Mouse (Mus musculus): ENCODE results near the gene Fggy. TPM values are rescaled to one million over a fixed set of nuclear protein-coding genes. Genes with fewer than 3 reads are reported as not detected.

Fggy gene
- 1 to 10 TPM; 7.5 to 8.3 TPM for total RNA-seq (2021)

DNA sequence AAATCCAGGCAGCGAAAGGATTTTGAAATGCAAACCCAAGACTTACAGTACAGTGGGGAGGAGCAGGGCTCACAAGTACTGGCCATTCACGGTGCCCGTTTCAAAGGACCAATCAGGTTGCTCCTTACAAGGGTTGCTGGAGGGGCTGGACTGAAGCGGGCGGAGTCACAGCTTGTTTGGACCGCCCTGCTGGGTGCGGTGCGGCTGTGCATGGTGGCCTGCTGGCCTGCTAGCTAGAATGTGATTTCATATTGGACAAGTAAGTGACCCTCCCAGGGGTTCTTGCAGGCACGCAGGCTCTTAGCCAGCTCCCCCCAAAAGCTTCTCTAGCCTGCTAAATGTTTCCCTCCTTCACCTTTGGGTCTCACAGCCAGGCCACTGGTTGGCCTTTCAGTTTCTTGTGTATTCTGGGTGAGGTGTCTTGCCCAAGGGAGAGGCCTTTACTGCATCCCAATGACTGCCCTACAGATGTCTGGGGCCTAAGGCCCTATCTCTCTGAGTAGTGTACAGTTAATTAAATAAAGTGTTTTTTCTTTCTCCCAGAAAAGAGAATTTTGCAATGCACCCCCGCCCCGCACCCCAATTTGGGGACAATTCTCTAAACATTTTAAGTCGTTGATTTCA is at the start of gene Fggy:
Gene Fggy (plus strand): TSS at position 175 of the 624 bp plus-strand sequence.
- peak; percentile 99 for DNase-seq

DNA sequence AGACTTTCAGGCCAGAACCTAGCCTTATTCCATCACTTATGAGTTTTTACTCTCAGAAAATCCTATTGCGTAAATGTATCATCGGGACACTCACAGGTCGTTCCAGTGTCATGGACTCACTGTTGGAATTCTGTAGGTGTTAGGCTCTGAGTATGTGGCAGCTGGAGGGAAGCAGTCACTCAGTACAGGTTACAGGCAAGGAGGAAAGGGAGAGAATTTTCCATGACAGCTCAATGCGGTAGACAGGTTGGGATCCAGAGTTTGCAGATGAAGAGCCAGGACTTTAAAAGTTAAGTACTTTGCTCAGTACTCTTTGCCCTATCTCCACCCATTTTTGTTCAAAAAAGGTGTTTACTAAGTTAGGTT is 49.4 kb upstream of the Fggy start:
- no peak for DNase-seq

DNA sequence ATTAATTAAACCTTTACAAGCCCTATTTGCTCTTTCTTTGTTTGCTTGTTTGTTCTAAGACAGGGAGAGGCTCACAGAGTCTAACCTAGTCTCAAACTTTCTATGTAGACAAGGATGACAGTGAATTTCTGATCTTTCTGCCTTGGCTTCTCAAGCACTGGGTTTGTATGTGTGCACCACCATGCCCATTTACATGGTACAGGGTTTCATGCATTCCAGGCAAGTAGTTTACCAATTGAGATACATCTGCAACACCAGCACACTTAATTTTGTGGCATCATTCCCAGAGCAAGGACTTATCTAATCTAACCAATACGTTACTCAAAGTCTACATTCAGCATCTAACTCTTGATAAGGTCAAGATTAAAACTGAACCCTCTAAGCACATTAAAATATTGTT is 38.9 kb upstream of the Fggy start:
- DNase-seq: no peak

DNA sequence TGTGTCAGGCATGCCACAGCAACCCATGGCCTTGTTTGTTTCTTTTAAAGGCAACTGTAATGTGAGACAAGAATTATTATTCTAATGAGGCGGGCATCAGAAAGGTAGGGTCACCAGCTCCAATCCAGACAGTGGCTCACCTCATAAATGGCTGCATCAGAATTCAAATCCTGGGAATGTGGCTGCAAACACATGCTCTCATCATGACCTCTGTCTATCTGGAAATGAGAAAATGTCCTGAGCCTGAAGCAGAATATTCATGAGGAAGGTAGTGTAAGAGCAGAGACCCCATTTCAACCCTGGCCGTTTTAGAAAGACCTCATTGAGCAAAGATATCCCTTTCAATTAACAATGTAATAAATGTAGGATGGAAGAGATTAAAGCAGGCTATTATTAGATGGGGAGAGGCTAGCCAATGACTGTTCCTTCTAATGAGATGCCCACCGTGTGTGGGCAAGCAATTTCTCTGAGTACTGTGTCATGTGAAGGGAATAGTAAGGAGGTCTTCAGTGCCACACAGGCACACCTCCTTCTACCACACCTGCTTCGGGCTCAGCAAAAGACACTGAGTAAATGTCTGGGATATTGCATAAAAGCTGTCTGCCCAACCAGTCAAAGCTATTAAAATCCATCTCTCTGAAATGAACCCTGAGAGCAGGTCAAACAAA is 37.2 kb upstream of the Fggy start:
- no peak for DNase-seq

DNA sequence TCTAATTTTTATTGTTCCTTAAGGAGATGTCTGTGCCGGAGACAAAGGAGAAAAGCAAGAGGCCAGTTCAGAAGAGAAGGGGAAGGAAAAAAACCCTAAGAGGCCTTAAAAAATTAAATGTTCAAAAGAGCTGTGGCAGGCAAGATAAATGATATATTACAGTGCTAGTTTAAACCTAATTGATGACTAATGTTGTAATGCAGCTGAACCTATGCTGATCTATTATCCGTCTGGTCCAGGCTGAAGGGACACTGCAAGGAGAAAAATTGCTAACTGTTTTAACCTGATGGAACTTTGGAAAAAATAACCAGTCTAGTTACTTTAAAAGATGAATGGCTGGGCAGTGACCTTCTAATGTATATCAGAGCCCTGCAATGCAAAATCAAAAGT is 36.7 kb upstream of the Fggy start:
- no peak for DNase-seq

DNA sequence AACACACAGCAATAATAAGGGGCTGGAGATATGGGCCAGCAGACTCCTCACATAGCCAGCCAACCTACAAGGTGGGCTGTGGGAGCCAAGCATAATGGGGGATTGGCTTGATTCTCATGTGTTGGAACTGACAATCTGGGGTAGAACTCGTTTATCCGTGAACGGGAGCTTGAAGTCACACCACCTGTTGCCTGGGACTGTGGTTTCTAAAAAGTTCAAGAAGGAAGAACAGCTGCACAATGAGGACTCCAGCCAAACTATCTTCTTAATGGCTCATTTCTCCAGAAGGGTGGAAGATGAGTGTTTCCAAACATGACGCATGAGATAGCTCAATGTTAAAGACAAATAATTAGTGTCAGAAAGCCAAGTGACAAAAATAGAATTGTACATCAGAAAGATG is 30.7 kb upstream of the Fggy start:
- peak; percentile 9 for DNase-seq

DNA sequence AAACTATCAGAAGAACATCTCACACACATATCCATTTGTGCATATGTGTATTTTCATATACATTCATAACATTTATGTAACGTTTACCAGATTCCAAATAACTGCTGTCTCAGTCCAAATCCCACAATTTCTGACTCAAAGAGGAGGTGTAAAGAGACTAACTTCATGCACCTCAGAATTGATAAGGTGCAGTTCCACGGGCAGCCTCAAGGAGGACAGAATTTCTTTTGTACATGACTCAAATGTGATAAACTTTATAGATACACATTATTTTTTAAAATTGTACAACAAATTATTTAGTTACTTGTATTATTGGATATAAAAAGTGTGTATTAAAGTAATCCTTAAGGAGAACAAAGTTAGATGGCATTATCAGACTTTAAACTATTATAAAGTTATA is 26.6 kb upstream of the Fggy start:
- no peak for DNase-seq

DNA sequence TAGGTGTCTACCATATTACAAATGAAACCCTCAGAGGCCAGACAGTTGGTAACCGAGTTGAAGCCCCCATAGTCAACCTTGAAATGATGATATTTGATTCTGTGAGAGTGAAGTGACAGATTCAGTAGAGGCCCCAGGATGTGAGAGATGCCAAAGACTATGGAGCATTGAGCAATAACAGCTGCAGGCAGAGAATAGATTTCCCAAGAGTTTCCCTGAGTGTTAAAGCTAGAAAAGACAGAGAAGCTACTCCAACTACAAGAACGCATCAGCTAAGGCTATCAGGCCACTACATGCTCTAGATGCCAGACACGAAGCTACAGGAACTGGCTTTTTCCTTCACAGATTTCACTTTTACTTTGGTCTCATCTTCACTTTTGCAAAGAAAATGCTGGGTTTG is 23.4 kb upstream of the Fggy start:
- no peak for DNase-seq

DNA sequence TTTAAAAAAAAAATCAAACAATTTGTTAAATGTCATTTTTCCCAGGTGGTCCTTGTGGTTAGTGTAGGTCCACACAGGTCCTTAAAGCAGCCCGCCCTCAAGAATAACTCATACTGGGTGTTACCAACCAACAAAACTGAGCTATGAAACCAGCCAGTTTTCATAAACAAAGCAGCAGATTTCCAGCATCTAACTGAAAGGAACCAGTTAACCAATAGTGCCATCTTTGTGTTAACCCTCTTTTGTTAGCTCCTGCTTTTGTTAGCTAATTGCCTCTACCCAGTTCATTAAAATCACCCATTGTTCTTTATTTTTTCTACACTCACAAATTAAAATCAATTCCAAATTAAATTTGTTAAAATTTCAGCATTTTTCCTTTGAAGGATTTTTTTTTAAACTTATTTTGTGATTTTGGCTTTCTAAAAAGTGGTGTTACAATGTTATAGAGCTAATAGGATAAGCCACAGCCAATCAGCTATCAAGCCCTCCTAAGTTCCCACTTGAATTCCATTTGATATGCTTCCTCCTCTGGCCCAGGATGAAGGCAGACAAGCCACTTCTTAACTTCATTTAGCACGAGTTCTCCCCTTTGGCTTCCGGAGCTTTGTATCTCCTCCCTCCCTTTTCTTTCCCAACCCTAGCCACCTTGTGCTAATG is 15.8 kb upstream of the Fggy start:
- no peak for DNase-seq

DNA sequence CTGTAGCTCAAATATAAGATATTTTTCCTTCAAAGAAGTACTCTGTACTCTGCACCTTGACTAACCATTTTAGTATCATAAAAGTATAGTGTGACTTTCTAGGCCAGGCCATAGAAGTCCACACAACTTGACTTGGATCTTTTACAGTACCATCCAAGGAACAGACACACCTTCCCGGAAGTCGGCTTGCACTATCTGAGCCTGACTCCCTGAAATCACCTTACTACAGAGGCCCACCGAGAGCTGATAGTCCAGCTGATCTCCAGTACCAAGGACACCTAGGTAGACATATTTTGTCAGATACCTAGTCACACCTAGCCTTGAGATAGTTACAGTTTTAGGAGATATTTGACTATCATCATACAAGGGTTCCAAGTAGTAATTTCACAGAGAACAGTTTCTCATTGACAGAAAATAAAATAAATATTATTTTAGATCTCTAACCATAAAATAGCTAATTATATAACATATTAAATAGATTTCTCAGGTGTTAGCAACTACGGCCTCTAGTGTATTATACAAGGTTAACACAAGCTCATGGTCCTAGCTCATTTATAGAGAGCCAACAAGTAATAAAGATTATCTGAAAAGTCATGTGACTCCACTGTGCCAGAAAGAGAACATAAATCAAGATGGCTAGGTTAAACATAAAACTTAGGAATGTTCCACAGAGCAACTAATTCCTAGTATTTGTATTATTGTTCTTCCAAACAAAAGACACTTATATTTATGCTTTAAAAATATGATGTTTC is 15.1 kb upstream of the Fggy start:
- DNase-seq: no peak

DNA sequence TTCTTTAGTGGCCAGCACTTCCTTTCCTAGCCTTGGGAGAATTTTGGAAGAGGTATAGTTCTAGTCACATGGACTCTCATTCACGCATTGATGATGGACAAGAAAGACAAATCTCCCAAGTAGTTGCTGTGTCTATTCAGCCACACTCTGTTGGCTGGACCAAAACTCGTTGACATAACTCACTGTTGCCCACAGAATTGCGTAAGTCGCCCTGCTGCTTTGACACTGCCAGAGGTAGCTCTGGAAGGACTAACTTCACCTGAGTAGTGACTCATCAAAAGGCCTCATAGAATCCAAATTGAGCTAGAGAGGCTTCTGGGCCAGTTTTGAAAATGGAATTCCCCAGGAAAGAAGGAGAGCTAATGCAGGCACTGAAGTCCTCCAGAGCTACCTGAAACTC is 13.8 kb upstream of the Fggy start:
- DNase-seq: no peak

DNA sequence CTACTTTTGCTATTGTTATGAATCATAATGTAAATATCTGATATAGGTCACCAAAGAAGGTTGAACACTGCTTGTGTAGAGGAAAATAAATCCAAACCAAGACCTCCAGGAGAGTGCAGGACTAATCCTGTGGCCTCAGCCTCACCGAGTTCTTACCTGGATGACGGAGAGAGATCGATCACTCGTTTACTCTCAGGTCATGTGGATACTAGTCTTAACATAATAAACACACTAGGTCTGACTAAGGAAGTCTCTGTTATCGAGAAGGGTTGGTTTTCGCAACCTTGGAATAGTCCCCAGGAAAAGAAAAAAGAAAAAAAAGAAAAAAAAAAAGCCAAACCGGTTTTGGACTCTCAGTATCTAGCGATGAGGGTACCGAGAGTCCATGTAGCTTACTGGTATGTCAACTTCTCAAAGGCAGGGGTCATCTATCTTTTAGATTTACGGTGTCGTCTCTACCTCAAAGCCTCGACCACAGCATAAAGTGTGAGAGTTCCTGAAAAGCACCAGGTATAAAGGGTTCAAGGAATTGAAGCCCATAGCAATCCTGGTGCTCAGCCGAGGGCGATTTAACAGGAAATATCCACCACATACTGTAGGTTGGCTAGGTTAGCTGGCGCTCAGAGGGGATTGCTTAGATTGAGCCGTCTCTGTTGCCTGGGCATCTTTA is 509 bp upstream of the Fggy start:
- DNase-seq: no peak

DNA sequence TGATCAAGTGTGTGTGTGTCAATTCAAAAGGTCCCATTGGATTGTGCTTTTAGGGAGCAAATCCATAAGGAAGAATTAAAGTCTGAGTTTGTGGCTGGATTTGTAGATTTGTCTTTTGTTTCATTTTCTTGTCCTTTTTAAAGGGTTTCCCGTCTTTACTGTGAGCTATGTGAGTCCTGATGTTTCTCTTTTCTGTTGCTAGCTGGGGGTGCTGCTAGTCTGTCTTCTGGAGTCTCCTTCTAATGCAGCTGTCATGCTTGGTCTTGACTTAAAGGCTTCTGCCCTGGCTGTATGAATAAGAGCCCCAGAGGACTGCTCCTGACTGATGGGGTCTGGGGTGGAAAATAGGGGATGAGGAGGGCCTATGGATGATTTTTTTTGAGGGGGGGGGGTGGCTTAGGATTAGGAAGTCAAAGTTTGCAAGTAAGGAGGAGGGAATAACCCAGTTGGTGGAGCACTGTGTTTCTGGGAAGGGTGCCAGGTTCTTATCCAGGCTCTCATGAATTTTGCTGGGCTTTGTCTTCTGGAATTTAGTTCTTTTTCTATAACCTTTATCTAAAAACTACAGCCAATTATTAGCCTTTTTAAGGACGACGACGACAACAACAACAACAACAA is 1.1 kb downstream of the Fggy start:
- peak; percentile 59 for DNase-seq

DNA sequence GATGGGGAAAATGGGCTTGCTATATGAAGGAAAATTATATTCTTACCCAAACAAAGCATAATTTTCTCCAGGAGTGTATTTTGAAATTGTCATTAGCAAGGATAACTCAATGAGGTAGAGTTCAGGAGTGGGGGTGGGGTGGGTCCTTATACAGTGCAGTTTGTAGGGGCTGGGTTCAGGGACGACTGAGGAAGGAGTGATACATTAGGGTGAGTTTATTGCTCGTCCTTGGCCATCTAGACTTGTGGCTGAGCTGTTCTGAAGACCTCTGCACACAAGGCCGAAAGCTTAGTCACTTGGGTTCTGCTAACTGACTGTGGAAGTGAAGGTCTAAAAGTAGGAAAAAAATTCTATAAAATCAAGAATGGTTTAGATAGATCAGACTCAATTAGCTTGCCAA is 14.3 kb downstream of the Fggy start:
- no peak for DNase-seq

DNA sequence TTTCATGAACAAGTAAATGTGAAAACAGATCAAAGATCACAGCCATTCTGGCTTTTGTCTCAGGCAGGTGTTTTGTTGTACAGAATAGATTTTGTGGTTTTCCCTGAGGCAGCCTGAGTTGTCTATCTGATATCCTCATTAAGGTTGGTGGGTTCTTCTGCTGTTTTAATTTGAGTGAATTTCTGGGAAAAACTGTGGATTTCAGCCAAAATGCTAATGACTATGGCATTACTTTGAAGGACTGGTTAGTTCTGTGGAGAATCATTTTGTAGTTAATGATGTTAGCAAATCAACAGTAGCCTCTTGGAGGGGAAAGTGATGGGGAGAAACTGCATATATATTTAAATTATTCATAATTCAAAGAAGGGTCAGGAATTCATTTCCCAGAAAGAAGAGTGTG is 16.4 kb downstream of the Fggy start:
- no peak for DNase-seq

DNA sequence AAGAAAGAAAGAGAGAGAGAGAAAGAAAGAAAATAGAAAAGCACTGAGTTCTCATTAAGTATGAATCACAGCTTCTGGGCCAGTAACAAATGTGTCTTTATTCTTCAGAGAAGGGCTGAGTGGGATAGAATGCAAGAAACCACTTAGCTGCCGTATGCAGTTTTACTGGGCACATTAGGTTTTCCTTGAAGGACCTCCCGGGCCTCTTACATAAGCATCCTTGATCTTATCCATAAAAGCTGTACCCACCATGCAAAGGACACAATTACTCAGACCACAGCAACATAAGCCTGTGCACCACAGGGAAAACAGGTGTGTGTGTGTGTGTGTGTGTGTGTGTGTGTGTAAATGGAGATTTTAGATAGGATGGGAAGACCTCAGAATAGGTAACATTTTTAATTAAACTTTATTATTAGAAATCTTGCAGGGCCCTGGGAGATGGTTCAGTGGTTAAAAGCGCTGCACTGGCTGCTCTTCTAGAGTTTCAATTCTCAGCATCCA is 18.2 kb downstream of the Fggy start:
- no peak for DNase-seq

DNA sequence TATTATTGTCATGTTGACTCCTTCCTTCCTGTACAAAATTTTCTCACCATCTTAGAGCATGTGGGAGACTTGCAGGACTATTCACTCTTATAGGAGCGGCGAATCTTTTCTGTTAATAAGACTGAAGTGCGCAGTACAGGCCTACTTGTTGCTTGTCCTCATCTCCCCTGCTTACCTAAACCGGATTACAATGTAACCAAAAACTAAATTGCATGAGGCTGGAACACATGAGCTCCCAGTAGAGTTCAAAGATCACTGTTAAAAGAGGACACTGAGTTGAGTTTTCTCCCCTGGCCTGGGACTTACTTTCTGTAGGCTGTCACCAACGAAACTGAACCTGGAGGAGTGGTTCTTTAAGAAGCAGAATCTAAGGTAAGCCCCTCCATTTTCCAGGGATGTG is 21.9 kb downstream of the Fggy start:
- DNase-seq: no peak

DNA sequence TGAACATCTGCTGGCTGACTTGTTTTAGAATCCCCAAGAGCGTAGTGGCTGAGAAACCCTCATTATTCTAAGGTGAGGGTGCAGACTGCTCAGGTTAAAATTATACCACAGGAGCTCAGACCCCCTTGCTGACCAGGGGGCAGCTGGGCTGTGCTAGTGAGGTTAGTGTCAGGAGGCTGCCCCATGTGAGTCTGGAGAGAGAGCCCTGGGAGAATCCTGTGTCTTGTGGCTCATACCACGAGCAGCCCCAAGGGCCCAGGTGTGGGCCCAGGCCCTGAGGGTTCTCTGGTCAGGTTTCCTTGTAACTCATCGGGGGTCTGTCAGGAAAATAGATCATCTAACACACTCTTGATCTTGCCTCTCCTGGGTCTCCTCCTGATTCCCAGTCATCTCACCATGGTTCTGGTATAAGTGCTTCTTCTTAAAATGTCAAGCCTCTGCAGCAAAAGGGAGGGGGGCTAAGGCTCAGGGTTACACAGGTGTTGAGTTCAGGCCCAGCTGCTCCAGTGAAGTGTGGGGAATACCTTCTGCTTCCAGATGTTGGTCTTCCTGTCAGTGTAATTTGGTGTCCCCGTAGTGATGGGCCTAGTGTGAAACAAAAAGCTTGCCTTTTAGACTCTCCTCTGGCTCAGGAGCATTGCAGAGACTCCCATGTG is 26.9 kb downstream of the Fggy start:
- DNase-seq: no peak

DNA sequence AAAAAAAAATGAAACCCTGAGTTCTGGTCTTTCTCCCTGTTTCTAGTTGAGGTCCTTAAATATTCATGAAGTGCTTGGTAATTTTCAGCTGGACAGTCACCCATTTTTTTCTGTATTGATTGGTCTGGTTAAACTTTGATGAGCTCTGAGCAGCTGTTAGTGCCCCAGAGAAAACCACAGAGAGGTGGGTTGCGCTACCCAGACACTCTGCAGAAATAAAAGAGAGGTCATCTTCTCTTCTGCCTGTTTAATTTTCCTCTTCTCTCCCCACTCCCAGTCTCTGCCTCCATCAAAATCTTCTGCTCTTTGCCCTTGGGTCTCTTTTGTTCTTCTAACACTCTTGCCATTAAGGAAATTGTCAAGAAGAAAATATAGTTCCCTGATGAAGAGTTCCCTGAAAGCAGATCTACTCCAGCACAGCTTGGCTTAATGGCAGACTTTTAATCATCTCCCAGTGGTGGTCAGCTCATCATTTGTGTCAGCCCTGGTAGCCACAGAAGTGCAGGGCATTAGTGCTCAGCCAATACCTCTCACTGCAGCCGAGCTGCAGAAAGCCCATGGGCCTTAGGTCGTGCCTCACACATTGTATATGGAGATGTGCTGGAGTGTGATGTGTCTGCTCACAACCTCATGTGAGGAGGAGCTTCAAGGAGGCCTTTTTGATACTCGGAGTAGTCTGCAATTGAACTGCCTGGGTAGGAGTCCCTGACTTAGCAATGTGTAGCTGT is 29.1 kb downstream of the Fggy start:
- no peak for DNase-seq

DNA sequence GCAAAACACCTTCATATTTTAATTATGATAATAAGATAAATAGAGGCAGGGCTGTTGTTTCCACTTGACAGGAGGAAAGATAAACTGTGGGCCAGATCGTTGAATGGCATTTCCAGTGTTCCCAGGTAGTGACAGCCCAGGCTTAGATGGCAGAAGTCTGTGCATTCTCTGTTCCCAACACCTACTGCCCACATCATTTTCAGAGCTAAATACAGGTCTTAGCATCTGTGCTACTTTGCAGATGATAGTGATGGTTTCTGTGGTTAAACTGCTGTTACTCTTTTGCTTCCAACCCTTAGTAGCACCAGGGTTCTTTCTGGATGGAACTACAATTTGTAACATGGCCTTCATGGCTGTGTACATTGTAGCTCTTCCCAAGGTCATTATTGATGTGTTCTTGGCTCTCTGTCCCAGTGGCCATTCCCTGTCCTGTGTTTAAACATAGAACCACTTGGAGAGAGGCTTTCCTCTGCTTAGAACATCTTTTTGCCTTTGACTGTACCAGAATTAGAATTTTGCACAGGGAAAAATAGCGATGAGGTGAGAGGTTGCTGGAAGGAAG is 31.5 kb downstream of the Fggy start:
- DNase-seq: no peak

DNA sequence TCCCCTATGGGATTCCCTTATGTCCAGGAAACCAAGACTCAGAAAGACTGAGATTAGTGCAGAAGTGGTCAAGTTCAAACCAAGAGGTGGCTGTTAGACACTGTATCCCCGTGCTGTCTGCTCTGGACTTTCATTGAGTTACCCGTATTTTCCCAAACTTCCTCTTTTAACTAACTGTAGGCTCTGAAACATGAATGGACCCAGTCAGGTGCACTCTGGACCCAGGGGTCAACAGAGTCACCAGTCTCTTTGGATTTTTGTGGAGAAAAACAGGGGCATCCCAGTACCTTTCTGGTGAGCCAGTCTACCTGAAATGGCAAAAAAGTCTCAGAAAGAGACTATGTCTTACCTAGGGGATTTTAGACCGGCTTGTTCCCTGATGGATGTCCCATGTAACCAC is 33.6 kb downstream of the Fggy start:
- DNase-seq: no peak

Measured in heart, postnatal 4 days (tissue).